Mouse (Mus musculus) cerebellum, adult 9-10 months (tissue): ENCODE data around the gene Eef1akmt1.

ENCODE experiments used
- DNase-seq: peaks from one replicate; pipeline ENCODE4 v3.0.0; 2022

Eef1akmt1 gene

DNA sequence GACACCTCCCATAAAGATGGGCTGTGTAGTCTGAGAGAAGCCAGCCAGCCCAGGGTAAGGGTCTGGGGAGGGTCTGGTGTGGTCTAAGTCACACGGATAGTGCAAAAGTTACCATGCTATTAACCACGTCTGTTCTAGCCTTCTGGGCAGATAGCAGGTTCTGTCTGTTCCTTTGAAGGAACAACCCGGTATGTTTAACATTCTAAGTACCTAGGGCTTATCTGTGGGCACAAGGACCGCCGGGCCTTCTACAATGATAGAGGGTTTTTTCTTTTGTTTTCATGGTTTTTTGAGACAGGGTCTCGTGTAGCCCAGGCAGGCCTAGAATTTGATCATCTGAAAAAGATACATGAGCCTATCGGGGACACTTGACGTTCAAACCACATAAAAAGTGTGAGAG lies 25.3 kb downstream of the Eef1akmt1 start:
- no peak for DNase-seq

DNA sequence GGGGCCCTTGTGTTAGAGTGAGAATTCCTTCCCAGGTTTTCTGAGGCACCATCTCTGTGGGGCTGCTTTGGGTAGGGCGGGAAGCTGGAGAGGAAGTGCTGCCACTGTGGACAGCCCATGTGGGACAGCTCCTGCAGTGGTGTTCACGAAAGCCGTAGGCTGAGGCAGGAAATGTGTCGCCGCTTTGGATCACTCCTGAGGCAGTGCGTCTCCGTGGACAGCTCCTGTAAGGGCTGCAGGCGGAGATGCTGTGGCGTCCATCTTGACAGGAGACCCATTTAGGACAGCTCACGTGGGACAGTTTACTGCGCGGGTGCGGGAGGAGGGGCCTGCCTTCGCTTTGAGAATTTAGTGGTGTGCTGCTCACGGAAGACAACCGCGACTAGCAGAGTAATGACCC lies 25.9 kb downstream of the Eef1akmt1 start:
- no peak for DNase-seq

DNA sequence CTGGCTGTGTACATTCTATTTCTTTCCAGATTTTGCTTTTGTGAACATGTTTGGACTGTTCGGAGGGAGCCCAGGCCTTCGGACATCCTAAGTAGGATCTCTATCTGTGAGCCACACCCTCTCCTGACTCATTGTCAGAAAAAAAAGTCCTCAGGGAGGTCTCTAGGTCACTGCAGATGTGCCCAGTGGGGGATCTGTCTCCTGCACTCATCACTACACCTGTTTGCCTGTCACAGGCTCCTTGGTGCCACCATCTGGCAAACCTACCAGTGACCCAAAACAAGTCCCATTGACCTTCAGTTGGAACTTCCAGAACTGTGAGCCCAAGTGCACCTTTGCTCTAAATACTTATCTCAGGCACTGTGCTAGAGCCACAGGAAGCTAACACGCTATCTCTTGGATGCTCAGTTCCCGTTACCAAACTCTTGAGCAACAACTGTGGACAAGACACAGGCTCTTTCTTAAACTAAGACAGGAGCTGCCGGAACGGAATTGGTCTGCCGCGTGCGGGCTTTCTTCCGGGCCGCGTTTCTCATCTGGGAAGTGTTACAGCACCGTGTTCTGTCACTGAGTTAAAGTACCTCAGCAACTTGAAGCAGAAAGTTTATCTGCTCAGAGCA lies 27.9 kb downstream of the Eef1akmt1 start:
- no peak for DNase-seq

DNA sequence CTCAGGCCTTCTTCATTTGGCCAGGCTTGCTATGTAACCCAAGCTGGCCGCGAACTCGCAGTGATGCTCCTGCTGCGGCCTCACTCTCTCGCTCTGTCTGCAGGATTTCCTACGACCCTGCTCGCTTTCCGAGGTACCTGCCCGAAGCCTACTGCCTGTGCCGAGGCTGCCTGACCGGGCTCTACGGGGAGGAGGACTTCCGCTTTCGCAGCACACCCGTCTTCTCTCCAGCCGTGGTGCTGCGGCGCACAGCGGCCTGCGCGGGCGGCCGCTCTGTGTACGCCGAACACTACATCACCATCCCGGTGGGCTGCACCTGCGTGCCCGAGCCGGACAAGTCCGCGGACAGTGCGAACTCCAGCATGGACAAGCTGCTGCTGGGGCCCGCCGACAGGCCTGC lies 29.2 kb downstream of the Eef1akmt1 start:
- no peak for DNase-seq

DNA sequence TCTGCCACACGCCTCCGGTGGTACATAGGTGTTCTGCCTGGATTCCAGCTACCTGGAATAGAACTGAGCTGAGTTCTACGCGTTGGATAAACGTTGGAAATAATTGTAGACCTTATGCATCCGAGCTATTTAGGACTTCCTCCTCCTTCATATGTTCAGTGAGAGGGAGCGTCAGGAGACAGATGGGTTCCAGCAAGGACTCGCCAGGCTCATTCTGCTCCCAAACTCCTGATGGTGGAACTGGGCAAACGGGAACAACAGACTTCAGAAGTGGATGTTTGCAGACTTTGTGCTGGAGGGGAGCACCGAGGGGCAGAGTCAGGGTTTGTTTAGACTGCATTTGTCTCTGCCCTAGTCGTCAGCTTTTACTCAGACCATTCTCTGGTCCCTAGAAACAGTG lies 30.7 kb downstream of the Eef1akmt1 start:
- DNase-seq: no peak

DNA sequence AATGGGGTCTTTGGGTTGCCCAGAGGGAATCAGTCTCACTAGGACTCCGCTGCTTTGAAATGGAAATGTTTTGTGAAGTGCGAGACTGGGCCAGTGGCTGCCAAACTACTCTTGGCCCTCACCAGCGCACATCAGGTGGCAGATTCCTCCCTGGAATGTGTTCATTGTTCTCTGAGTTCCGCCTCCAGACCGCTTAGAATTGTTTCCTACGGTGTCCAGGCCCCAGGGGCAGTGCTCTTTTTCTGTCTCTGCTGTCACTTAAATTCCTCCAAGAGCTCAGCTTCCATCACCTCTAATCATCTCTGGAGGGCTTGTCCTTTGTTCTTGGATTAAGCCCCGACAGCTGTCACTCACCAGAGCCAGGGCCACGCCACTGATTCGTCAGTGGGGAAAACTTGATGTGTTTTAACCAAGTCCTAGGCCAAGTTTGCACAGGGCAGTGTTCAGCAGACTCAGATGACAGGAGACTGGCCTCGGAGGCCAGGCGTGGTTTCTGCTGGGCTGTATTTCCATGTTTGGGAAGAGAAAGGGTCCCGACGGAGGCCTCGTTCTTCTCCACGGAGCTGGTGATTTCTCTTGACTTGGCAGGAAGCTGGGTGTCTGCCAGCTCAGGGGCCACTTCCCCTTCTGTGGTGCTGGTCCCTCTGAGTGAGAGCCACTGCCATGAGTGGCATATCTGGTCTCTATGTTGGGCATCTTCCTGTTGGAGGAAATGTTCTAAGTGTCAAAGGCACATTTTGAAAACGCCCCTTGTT lies 34.0 kb downstream of the Eef1akmt1 start:
- no peak for DNase-seq

DNA sequence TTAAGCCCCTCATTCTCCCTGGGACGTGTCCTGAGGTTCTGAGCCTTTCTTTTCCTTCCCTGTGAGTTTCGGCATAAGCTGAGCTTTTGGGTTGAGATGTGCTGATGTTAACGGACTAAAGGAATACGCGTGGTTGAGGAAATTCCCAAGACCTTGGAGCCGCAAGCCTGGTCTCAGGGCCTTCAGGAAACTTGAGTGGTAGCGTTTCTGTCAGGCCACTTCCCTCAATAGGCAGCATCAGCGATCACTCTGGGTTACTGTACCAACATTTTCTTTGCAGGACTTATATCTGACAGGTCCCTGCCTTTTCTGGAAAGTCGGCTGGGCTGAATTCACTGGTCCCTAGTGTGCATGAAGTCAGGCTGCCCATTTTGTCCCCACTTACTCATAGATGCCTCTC lies 34.6 kb downstream of the Eef1akmt1 start:
- no peak for DNase-seq

DNA sequence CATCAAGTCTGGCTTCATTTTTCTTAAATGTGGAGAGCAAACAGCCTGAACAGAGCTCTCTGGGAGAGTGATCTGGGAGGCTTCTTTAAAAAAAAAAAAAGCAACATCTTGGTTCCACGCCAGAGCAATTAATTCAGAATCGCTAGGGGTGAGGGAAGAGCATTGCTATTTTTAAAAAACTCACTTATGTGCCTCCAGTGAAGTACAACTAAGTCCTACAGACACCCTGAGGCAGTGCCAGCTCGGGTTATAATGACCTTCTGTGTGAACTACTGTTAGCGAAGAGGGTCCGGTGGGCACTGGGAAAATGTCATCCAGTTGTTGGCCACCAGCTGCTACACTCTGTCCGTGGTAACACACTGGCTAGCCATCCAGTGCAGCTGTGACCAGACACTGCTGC lies 35.8 kb downstream of the Eef1akmt1 start:
- DNase-seq: peak; percentile 63

DNA sequence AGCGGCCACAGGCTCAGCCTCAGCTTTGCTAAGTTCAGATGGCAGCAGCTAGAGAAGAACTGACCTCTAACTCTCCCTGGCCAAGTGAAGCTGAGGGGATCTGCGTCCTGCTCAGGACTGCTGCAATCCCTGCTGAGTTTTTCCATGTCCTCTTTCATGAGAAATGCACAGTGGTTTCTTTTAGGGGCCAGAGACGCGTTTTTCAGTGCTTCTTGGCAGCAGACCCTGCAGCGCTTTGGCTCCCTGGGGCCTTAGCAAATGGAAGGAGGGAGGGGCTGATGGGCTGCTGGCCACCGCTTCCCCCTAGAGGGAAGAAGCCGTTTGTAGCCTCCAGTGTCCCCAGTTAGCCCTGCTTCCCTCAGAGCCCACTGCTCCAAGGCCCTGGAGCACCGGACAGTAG lies 36.5 kb downstream of the Eef1akmt1 start:
- peak; percentile 63 for DNase-seq

DNA sequence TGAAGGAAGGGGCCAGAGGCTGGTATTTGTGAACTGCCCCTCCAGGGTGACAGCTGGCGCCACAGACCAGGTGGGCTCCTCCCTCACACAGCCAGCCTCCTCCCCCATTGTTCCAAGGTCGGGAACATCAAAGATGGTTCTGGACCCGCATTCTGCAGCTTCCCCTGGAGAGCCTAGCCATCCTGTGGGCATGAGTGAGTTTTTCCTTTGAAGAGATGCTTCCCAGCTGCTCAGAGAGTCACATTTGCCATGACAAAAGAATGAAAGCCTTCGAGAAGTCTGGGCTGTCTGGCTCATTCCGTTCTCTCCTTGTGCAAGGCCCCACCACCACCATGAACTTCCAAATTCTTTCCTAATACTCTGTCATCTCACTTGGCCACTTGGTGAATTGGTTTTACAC lies 37.1 kb downstream of the Eef1akmt1 start:
- no peak for DNase-seq

DNA sequence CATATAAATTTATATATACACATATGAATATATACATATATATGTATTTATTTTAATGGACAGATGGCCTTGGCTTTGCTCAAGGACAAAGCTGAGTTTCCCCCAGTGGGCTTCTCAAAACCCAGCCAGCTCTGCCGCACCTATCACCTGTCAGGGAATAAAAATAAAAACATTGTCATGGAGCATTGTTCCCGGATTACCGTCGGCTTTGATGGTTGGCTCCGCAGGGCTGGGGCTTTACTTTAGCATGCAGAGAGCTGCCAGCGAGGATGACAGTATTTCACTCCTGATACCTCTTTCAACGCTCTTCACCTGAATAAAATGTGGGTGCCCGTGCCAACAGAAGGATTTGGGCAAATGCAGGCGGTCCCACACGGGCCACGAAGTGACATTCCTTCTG lies 37.6 kb downstream of the Eef1akmt1 start:
- no peak for DNase-seq

DNA sequence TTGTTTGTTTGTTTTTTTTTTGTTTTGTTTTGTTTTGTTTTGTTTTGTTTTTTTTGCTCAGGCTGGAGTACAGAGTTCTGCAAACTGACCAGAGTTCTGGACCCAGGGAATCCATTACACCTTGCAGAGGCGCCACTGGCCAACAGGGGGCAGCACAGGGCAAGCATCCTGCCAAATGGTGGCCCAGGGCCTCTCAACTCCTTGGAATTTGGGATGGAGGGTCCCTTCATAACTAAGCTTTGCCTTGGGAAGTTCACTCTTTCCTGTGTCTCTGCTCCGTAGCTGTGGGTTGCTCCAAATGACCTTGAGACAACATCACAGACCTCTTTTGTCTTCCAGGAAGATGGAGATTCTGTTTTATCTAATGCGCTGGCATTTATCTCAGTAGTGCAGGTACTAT lies 38.2 kb downstream of the Eef1akmt1 start:
- DNase-seq: peak; percentile 70

DNA sequence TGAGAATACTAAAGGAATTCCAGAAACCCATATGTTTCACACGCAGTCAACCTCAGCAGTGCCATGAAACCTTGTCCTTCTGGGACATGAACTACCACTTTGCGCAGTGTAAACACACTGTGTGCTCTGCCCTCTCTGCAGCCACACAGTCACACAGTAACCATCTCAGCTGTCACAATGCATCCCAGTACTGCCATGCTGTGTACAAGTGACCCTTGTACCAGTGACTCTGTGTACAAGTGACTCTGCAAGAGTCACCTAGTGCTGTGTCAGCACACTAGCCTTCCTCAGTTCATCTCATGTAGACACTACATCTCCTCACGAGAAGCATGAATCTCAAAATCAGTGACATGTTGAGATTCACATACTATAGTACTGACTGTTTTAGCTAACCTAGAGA lies 38.8 kb downstream of the Eef1akmt1 start:
- DNase-seq: no peak

DNA sequence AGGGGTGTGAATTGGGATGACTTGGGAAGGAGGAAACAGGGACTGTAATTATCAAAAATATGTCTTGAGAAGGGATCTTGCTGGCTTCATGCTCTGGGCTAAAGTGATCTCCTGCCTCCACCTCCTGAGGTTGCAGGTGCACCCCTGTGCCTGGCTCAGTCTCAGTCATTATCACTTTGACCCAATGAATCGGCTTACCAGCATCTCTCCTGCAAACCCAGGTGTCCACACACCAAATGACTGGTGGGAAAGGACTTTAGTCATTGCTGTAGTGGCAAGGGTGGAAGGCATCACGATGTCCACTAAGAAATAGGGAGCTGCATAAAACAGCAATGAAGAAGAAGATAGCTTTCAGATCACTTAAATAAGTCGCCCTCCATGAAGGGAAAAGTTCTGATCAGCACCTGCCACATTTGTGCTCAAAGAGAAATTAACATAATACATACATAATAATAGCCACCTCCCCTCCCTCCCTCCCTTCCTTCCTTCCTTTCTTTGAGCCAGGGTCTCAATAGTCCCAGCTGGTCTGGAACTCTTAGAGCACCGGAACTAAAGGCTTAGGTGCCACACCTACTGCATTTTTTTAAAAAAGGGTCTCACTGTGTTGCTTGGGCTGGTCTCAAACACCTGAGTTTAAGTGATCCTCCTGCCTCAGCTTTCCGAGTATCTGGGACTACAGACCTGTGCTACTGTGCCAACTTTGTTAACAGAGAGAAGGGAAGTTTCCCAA lies 41.5 kb downstream of the Eef1akmt1 start:
- no peak for DNase-seq

DNA sequence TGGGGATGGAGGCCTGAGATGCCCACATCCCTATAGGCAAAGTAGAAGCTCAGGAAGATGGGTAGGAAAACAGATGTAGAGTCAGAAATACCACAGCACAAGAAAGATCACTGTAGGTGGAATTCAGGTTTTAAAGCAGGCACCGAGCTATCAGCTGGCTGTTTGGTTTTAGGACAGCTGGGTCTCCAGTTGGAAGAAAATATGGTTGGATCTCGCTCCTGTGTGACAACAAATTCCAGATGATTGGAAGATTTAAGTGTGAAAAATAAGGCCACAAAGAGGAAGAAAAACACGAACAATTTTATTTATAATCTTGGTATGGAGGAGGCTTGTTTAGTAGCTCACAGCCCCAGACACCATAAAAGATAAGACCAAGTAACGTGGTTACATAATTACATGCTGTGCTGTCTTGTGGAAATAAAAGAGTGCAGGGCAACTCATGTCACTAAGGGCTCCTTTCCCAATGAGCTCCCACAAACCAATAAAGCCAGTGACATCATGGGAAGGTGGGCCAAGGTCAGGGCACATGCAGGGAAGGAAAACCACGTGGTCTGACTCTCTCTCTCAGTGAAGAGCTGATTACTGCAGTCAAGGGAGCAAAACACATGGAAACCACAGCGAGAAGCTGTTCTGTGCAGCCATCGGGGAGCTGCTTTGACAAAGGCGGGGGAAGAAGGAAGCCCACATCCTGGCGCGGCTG lies 42.2 kb downstream of the Eef1akmt1 start:
- DNase-seq: no peak

DNA sequence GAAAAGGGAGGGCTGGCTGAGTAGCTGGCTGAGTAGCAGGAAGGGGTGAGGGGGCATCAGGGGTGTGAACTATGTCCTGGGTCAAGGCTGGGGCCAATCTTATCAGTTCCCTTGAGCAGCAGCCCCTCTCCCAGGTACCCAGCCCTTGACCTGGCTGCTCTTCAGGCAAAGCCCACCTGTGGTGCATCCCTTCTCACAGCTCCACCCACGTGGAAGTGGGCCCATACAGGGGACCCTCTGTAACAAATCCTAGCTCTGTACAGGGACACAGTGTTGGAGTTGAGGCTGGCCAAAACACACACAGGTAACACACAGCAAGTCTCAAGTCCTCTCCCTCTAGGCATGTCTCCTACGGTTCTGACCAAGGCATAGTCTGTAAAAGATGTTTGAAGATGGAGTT lies 43.8 kb downstream of the Eef1akmt1 start:
- no peak for DNase-seq

DNA sequence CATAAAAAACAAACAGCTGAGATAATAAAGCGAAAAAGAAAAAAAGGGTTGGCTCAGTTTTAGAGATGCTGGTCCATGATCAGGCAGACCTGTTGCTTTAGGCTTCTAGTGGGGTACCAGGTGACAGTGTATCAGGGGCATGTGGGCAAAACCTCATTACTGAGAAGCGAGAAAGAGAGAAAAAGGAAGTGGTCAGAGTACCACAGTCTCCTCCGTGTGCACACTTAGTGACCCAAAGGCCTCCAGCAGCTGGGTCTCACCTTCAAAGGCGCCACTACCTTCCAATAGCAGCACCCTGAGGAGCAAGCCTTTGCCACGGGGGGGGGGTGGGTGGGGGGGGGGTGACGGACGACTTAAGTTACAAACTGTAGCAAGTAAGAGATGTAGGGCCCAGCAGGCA lies 44.3 kb downstream of the Eef1akmt1 start:
- no peak for DNase-seq

DNA sequence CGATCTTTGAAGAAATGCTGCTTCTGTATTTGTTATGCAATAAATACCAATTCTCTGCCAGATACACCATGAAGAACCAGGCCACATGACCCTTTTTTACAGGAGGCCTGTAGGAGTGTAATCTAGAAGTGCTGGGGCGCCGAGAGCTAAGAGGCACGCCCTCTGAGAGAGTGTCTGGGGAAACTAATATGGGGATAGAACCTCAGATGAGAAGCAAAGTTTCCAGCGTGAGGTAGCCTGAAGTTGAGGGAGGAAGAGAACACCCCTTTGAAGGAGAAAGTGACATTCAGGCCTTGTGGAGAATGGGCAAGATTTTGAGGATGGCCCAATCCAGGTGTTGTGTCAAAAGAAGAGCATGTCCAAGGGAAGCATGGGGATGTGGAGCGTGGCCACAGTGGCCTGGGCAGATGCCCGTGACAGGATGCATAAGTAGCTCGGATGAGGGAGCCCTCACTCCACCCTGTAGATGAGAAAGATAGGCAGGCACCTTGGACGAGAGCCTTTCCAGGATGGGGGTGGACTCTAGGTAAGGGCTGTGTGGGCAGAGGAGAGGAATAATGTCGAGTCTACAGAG lies 45.3 kb downstream of the Eef1akmt1 start:
- peak; percentile 72 for DNase-seq

DNA sequence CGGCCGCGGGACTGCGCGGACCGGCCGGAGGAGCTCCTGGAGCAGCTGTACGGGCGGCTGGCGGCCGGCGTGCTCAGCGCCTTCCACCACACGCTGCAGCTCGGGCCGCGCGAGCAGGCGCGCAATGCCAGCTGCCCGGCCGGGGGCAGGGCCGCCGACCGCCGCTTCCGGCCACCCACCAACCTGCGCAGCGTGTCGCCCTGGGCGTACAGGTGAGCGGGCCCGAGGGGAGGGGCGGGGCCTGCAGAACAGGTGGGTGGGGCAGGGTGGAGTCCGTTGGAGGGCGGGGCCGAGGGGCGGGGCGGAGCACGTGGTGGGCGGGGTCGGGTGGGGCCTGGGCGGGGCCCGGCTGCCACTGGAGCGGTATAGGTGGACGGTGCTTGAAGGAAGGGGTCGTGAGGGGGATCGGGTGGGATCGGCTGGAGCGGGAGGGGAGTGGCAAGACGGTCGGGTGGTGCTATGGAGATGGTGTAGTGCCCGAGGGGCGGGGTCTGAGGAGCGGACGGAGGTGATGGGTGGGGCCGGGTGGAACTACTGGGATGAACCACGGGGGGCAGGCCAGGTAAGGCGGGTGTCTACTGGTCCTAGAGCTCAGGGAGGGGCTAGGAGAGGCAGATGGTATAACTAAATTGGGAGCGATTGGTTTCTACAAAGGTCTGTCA lies 45.9 kb downstream of the Eef1akmt1 start:
- DNase-seq: peak; percentile 92

DNA sequence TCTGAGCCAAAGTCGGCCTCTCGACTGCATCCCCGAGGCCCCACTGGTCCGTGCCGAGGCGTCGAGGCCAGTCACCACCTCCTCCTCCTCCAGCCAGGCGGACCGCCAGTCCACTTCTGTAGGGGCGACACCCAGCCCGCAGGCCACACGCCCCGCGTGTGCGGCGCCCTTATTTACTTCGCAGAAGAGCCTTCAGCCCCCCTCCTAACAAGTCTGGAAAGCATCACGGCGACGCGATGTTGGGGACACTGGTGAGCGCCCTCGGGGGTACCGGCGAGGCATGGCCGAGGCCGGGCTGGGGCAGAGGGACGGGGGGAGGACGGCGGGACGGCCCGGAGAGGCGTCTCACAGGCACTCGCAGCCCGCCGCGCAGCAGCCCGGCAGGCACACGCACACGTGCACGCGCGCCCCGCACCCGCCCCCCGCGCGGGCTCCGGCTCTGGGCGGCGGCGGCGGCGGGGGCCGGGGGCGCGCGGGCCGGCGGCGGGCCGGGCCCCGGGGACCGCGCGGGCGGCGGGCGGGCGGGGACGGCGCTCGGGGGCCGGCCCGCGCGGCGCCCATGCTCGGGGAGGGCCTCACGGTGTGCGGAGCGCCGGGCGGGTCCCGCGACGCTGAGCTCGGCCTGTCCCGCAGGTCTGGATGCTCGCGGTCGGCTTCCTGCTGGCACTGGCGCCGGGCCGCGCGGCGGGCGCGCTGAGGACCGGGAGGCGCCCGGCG lies 46.6 kb downstream of the Eef1akmt1 start, which contains the start of gene Il17d:
Gene Il17d, plus strand, starts transcription at position 107 of the 717 bp plus-strand sequence.
- peak; percentile 71 for DNase-seq

DNA sequence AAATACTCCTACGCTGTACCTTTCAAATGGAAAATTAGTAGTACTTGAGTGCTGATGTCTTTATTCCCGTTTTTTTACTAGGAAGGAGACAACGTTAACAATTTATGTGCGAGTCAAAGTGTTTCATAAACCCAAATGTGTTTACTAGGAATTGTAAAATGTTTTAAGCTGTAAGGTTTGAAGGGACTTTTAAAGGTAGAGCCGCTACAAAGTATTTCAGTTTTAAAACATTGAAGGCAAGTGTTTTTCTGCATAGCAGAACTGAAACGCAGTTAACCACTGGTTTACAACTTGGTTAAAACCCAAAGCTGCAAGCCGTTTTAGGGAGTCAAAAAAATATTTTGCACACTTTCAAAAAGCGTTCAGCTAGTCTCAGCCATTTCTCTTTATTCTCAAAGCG lies 47.6 kb downstream of the Eef1akmt1 start:
- no peak for DNase-seq

DNA sequence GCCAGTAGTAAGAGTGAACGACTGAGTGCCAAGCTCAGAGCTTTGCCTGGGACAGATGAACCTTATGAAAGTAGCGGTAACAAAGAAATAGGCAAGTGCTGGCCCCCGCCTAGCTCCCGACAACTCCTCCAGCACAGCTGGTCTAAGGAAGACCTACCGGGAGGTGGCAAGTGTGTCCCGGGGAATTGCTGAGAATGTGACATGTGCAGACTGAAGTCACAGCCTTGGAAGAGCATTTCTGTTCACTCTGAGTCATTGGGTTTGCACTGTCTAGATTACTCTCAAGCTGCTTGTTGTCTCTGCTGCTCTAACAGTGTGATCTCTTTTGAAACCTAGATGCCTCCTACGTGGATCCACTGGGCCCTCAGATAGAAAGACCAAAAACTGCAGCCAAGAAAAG lies 54.4 kb downstream of the Eef1akmt1 start:
- no peak for DNase-seq
